Mouse (Mus musculus): ENCODE results near the gene Isy1.

Isy1 gene

GRCm38 (mm10) chr6:87838551-87839197, at the start of gene Isy1:
Gene Isy1, minus strand, starts transcription at chr6:87838798.
- peak; percentile 96 for DNase-seq (ENCODE audit: extremely low spot score, low spot score)

GRCm38 (mm10) chr6:87887594-87888233, 49.1 kb upstream of the Isy1 start, which contains the start of gene Copg1:
Gene Copg1, plus strand, starts transcription at chr6:87887814.
- peak; percentile 100 for DNase-seq (ENCODE audit: extremely low spot score, low spot score)

GRCm38 (mm10) chr6:87886721-87887120, 48.1 kb upstream of the Isy1 start:
- no peak for DNase-seq (ENCODE audit: extremely low spot score, low spot score)

GRCm38 (mm10) chr6:87882816-87883215, 44.2 kb upstream of the Isy1 start:
- DNase-seq (ENCODE audit: extremely low spot score, low spot score) = no peak

- no peak for DNase-seq (ENCODE audit: extremely low spot score, low spot score)
Observed at GRCm38 (mm10) chr6:87882221-87882620, 43.6 kb upstream of the Isy1 start.

GRCm38 (mm10) chr6:87879628-87880027, 41.0 kb upstream of the Isy1 start:
- no peak for DNase-seq (ENCODE audit: extremely low spot score, low spot score)

DNA sequence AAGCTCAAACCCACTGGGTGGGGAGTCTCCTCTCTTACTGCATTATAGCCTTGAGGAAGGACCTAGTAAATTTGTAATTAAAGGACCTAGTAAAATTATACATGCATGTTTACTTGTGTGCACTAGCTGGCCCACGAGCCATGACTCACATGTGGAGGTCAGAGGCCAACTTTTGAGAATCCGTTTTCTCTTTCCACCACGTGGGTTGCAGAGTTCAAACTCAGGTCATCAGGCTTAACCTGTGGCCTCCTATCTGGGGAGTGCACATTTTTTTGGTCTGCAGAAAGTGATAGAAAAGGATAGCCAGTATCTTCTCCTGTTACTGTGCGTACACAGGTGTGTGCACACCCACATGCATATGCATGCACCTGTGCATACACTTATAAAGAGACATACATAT, 40.4 kb upstream of the Isy1 start:
- no peak for DNase-seq (ENCODE audit: extremely low spot score, low spot score)

DNA sequence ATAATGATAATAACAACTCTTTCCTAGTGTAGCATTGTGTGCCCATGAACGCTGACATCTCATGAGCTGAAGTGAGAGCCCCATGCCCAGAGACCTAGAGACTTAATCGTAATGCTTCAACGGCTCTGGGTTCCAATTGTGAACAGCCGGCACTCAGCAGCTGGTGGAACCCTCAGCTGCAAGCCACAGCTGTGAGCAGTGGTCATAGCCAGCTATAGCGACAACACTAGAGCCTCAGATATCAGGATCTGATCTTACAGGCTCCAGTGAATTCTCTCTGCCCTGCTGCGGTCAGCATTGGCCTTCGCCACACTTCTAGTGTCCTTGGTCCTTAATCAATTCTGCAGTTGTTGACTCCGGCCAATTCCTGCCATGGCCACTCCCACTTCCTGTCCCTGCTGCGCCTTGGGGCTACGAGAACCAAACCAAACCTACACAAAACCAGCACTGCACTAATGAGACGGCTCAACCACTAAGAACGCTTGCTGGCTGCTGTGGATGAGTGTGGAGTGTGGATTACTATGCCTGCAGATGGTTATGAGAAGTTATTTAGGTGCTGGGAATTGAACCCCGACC, 37.6 kb upstream of the Isy1 start:
- DNase-seq (ENCODE audit: extremely low spot score, low spot score) = no peak

DNA sequence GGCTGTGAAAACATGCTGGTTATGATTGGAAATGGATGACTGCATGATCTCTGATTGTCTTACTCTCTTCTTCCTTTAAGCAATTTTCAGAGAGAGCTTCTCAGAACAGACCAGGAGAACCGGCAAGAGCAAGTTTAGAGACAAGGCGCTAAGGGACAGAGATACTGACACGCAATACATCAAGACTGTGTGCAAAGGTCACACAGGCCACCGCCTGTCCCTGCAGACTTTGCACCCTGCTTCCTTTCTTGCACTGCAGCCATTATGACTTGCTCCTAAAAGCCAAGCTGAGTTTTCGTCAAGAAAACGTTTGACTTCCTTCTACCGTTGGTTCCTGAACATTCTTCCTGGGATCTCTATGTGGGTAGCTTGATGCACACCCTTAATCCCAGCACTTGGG, 37.0 kb upstream of the Isy1 start:
- DNase-seq (ENCODE audit: extremely low spot score, low spot score) = no peak

DNA sequence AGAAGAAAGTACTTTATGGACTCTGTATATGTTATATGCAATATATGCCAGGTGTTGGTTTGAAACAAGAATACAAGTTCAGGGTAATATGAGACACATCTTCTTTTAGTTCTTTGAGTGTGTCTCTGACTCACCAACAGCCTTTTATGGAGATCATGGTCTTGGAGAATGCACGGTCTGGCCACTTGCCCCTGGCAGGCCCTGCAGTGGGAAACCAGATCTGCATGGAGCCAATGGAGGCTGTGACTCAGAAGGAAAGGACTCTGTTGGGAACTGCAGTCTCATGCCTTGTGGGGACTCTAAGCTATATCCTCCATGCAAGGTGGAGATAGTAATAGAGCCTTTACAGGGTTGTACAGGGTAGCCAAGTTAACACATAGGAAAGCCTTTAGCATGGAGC, 36.5 kb upstream of the Isy1 start:
- no peak for DNase-seq (ENCODE audit: extremely low spot score, low spot score)

DNA sequence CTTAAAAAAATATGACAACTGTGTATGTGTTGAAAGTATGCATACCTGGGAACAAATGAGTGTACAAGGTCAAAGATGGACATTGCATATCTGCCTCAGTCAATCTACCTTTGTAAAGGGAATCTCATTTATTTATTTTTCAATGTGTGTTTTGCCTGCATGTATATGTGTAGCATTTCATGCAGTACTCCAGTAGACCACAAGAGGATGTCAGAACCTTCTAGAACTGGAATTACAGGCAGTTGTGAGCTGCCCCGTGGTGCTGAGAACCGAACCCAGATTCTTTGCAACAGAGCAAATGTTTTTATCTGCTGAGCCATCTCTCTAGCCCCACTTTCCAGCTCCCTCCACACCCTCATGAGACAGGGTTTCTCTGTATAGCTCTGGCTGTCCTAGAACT, 35.4 kb upstream of the Isy1 start:
- no peak for DNase-seq (ENCODE audit: extremely low spot score, low spot score)

GRCm38 (mm10) chr6:87873104-87873503, 34.5 kb upstream of the Isy1 start:
- DNase-seq (ENCODE audit: extremely low spot score, low spot score) = no peak

DNA sequence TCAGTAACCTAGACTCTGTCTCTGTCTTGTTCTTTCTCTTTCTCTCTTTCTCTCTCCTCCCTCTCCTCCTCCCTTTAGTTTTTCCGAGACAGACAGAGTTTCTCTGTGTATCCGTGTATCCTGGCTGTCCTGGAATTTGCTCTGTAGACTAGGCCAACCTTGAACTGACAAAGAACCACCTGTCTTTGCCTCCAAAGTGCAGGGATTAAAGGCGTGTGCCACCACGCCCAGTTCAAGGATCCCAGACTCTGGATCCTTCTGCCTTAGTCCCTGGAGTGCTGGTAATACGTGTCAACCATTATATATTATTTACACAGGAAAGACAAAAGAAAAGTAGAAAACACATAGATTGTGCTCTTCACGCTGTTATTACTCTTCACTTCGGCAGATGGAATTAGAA, 32.6 kb upstream of the Isy1 start:
- DNase-seq (ENCODE audit: extremely low spot score, low spot score) = no peak

DNA sequence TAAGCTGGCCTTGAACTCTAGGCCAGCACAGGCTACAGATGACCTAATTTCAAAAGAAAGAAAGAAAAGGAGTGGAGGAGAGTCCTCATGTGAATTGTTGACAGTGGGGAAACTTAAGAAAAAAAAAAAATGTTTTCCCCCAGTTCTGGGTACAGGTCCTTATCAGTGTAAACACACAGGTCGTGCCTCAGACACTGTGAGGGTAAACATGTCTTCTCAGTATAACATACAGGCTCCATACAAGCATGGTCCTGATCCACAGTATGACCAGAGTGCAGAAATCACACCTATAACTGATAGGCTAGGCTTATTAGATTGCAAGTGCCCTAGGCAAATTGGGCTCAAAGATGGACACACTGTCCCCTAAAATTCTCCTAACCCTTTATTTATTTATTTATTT, 31.8 kb upstream of the Isy1 start:
- no peak for DNase-seq (ENCODE audit: extremely low spot score, low spot score)

- DNase-seq (ENCODE audit: extremely low spot score, low spot score) = no peak
Observed at GRCm38 (mm10) chr6:87868871-87869506, 30.4 kb upstream of the Isy1 start.

GRCm38 (mm10) chr6:87867256-87867655, 28.7 kb upstream of the Isy1 start:
- DNase-seq (ENCODE audit: extremely low spot score, low spot score) = no peak

GRCm38 (mm10) chr6:87866211-87866610, 27.6 kb upstream of the Isy1 start:
- no peak for DNase-seq (ENCODE audit: extremely low spot score, low spot score)

DNA sequence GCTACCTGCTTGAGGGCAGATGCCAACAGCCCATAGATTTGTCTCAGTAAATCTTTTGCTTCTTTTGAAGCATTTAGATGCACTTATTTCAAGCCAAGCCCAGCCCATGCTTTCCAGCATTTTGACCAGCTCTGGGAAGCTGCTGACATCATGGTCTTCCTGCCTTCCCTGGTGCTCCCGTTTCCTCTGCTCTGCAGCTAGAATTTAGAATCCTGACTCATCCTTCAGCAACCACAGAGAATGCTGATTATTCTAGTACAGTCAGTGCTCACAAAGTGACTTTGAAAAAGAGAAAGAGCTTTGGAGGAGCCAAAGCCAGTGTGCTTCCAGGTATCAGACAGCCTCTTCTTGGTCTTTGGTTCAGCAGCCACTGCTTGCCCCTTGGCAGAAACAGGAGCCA, 18.5 kb upstream of the Isy1 start:
- DNase-seq (ENCODE audit: extremely low spot score, low spot score) = no peak

GRCm38 (mm10) chr6:87853446-87853845, 14.8 kb upstream of the Isy1 start:
- DNase-seq (ENCODE audit: extremely low spot score, low spot score) = no peak

GRCm38 (mm10) chr6:87851871-87852270, 13.3 kb upstream of the Isy1 start:
- no peak for DNase-seq (ENCODE audit: extremely low spot score, low spot score)

DNA sequence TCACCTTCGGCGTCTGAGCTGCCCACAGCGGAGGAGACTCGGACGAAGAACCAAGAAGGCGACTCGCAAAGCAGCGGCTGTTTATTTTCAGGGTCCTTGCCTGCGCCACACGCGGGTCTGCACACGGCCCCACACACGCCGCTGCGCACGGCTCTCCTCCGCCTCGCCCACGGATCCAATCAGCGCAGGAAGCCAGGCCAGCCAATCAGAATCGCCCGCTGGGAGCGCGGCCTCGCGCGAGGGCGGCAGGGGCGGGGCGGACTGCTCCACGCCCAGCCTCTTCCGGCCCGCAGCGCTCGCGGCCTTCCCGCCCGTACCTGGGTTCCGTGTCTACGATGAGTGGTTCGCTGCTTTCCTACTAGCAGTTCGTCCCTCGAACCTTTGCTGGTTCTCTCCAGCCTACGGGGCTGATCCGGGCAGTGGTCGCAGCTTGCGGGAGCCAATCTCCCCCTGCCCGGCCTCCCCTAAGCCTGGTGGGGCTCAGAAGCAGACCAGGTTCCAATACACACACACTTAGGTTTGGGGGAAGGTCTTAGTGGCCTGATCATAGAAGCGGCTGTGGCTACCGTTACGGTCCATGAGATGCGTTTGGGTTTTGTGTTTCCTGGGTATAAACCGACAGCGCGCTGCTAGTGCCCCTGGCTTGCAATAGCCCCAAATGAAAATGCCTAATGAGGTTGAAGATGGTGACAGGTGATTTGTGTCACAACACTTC, 12.5 kb upstream of the Isy1 start, which contains the start of gene Cnbp:
TSS of gene Cnbp (minus strand) at position 207 of the 715 bp plus-strand sequence.
- peak; percentile 97 for DNase-seq (ENCODE audit: extremely low spot score, low spot score)
